Mouse (Mus musculus) lung, adult 2 months (tissue): ENCODE measurements around the gene Ccdc162.

ENCODE experiments used
- CTCF ChIP-seq: fragments of 200-500 bp; IDR thresholded peaks from 2 replicates; pipeline ENCODE4 v1.5.1; 2011; ENCODE audit warnings: mild to moderate bottlenecking, low read length, control low read depth; ENCODE audit not compliant: insufficient read depth
- POLR2A ChIP-seq: fragments of 200-500 bp; IDR thresholded peaks from 2 replicates; pipeline ENCODE4 v1.6.1; 2011; ENCODE audit warnings: low read depth, mild to moderate bottlenecking, control low read depth, low read length, borderline replicate concordance; ENCODE audit errors: extremely low read depth

DNA sequence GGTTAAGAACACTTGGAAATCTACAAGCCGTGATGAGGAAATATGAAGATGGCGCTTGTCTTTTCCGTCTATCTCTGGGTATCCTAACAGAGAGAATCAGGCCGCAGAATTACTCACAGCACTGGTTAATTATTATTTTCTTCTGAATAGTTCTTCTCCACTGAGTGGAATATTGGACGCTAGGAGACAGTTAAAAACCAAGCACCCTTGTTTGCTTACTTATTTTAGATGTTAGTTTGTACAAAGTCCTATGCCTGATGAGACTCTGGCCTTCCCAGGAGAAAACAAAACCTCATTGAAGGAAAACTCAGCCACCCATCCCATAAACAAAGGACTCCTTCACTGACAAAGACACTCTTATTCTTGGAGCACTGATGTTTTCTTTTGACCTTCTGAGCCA lies 104.5 kb downstream of the Ccdc162 start:
- TF ChIP-seq CTCF (no peak), POLR2A (no peak)
